Mouse (Mus musculus) ZHBTc4 (cell line): ENCODE data around the gene Lfng.
A peak's percentile ranks its signal among the peaks of the same experiment; 100 is the strongest.

Experiments
- DNase-seq: peaks from one replicate; pipeline ENCODE4 v3.0.0-alpha.2; 2011; ENCODE audit warnings: low read depth, low spot score

Lfng gene

GRCm38 (mm10) chr5:140639312-140639711 lies 32.2 kb downstream of the Lfng start:
- no peak for DNase-seq

GRCm38 (mm10) chr5:140639871-140640270 lies 32.8 kb downstream of the Lfng start:
- no peak for DNase-seq

GRCm38 (mm10) chr5:140640812-140641211 lies 33.7 kb downstream of the Lfng start:
- DNase-seq = no peak

GRCm38 (mm10) chr5:140641254-140641928 lies 34.3 kb downstream of the Lfng start:
- DNase-seq = no peak

GRCm38 (mm10) chr5:140642076-140642475 lies 35.0 kb downstream of the Lfng start:
- no peak for DNase-seq

GRCm38 (mm10) chr5:140644263-140644662 lies 37.1 kb downstream of the Lfng start:
- DNase-seq = no peak

- no peak for DNase-seq
Observed at GRCm38 (mm10) chr5:140644702-140645201, 37.6 kb downstream of the Lfng start.

GRCm38 (mm10) chr5:140645454-140645853 lies 38.3 kb downstream of the Lfng start:
- DNase-seq = no peak

- DNase-seq = no peak
Observed at GRCm38 (mm10) chr5:140646171-140646570, 39.1 kb downstream of the Lfng start.

- no peak for DNase-seq
Observed at GRCm38 (mm10) chr5:140647031-140647760, 40.1 kb downstream of the Lfng start.

GRCm38 (mm10) chr5:140647821-140648518 lies 40.9 kb downstream of the Lfng start:
- DNase-seq = no peak

- DNase-seq = peak; percentile 63
Observed at GRCm38 (mm10) chr5:140648519-140649100, 41.5 kb downstream of the Lfng start, which contains the start of gene Ttyh3. TSS of gene Ttyh3 (minus strand) at chr5:140649031.

GRCm38 (mm10) chr5:140649101-140649667 lies 42.1 kb downstream of the Lfng start:
- DNase-seq = peak; percentile 99

GRCm38 (mm10) chr5:140649881-140650414 lies 42.8 kb downstream of the Lfng start:
- no peak for DNase-seq

- no peak for DNase-seq
Observed at GRCm38 (mm10) chr5:140651231-140651630, 44.1 kb downstream of the Lfng start.

GRCm38 (mm10) chr5:140652587-140652986 lies 45.5 kb downstream of the Lfng start:
- DNase-seq = no peak

GRCm38 (mm10) chr5:140654096-140654845 lies 47.2 kb downstream of the Lfng start:
- DNase-seq = peak; percentile 44

GRCm38 (mm10) chr5:140659607-140660272 lies 52.6 kb downstream of the Lfng start:
- no peak for DNase-seq

GRCm38 (mm10) chr5:140660398-140660797 lies 53.3 kb downstream of the Lfng start:
- DNase-seq = no peak

- no peak for DNase-seq
Observed at GRCm38 (mm10) chr5:140661427-140661826, 54.3 kb downstream of the Lfng start.
